Mouse (Mus musculus): ENCODE measurements around the gene Nfasc.

DNA sequence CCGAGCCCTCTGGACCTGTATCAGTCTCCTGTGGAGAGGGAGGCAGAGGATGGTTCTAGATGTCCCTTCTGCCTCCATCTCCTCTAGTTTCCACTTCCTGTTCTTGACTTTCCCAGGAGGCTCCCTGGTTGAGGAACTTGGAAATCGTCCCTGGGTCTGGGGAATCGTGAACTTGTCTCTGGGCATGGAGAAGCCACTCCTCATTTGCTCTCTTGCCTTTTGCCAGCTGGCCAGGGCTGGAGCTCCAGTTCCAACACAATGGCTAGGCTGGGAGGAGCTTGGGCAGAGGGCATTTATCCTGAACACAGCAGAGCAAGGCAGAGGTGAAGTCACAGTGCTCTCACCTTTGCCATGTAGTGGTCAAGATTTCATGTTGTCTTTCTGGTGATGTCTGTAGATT lies 205.2 kb downstream of the Nfasc start:
- TF ChIP-seq CTCF (conservative IDR thresholded peaks at IDR 0.05 in 1 of 2, IDR thresholded peaks at IDR 0.05 in 1 of 2; ENCODE audit: low read depth in 2 of 2, low read length in 2 of 2) (no peak), GABPA (IDR thresholded peaks at IDR 0.05; ENCODE audit: insufficient replicate concordance, low read depth, low read length) (no peak), EP300 (IDR thresholded peaks at IDR 0.05; ENCODE audit: low read length) (no peak), JUND (conservative IDR thresholded peaks at IDR 0.05; ENCODE audit: low read depth, low read length) (no peak), BHLHE40 (IDR thresholded peaks at IDR 0.05; ENCODE audit: low read depth, low read length) (no peak), RCOR1 (conservative IDR thresholded peaks at IDR 0.05; ENCODE audit: low read depth, low read length) (no peak), POLR2A (IDR thresholded peaks at IDR 0.05; ENCODE audit: low read depth, low read length) (no peak)
